12 mouse cellular contexts compared by ENCODE assay signal in genomic region chr2:44029865-44030264, GRCm38 (mm10).
"Had no signal": no experiment of that assay in that cellular context is flagged by ENCODE, and none has a peak within 500 bp of the region (broad histone marks: within the 10 kb centered on the region; RNA-seq: fewer than 3 reads in every experiment).

No protein-coding gene starts in this region.

- H3K4me2 ChIP-seq: liver, embryonic 11.5 days; lung, embryonic 14.5 days; midbrain, embryonic 13.5 days had no signal

- ATAC-seq: liver, postnatal 0 days; lung, postnatal 0 days; midbrain, embryonic 13.5 days had no signal

- H3K36me3 ChIP-seq: midbrain, embryonic 13.5 days had no signal

- H3K4me1 ChIP-seq: midbrain, embryonic 13.5 days had no signal

- H3K27ac ChIP-seq: kidney, postnatal 0 days; liver, embryonic 14.5 days; macrophage; midbrain, embryonic 13.5 days had no signal

- H3K4me3 ChIP-seq: midbrain, embryonic 13.5 days had no signal

- H3K27me3 ChIP-seq: midbrain, embryonic 13.5 days had no signal

- H3K9me3 ChIP-seq: midbrain, embryonic 13.5 days had no signal

- H3K9ac ChIP-seq: liver, embryonic 14.5 days; liver, postnatal 0 days; lung, embryonic 14.5 days; midbrain, embryonic 13.5 days had no signal

- DNase-seq: kidney, adult 2 months; kidney, postnatal 25 days; liver, postnatal 0 days; lung, embryonic 14.5 days; thymus, adult 18-20 months; thymus, postnatal 36 days had no signal
